Mouse (Mus musculus) left cerebral cortex, postnatal 14 days (tissue): Measurements from ENCODE around the gene Trim16. TPM values are rescaled to one million over a fixed set of nuclear protein-coding genes. Genes with fewer than 3 reads are reported as not detected.

Source experiments
- DNase-seq, 2 experiments: peaks; one replicate each; pipeline ENCODE4 v3.0.0; 2021 to 2022; ENCODE audit warnings: low spot score in 2 of 2, mixed read lengths in 1 of 2
- intact Hi-C: fragments of 180-260 bp; cut with DNase I; formaldehyde crosslinking; loops from one replicate; pipeline ENCODE4 v1.15.1; 2025
- long read RNA-seq, 2 experiments: library from polyadenylated mRNA; stranded (forward); transcript quantifications; one replicate each; pipeline ENCODE4 v2.0.0; 2021
- total RNA-seq, 2 experiments: library from RNA; stranded (reverse); gene quantifications; 2 replicates each; pipeline ENCODE4 v1.2.3; 2021

The Trim16 gene
- total RNA-seq, result 1 to 10 TPM; 3.5 to 4.6 TPM
- long read RNA-seq, experiment 1, partial matches to known transcripts, result 0 of 6 reads
- long read RNA-seq, experiment 1, other reads (novel, unspliced or antisense), result 3 of 6 reads
- long read RNA-seq, experiment 2, partial matches to known transcripts, result 0 of 5 reads
- long read RNA-seq, experiment 2, other reads (novel, unspliced or antisense), result 1 of 5 reads

DNA sequence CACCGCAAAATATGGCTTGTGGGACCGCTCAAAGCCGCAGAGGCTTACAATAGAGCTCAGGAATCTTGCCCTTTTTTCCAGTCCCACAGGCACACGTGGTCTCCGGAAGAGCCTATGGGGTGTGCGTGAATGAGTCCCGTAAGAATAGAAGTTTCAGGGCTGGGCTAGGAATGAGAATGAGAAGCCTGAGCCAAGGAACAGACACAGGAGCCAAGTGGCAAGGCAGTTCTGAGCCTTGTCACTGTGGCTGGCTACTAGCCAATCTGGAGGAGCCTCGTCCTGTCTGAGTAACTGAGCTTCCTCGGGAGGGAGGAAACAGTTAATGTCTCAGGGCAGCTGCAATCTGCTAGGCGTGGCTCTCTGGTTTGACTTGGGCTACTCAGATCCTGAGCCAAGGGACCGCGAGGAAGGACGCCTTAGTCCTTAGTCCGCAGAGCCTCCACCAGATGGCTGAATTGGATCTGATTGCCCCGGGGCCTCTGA, at the start of gene Trim16:
Gene Trim16, plus strand, starts transcription at position 173 of the 483 bp plus-strand sequence.
- intact Hi-C loops, result no loop called here
- DNase-seq, result peak; percentile 48 to 76

DNA sequence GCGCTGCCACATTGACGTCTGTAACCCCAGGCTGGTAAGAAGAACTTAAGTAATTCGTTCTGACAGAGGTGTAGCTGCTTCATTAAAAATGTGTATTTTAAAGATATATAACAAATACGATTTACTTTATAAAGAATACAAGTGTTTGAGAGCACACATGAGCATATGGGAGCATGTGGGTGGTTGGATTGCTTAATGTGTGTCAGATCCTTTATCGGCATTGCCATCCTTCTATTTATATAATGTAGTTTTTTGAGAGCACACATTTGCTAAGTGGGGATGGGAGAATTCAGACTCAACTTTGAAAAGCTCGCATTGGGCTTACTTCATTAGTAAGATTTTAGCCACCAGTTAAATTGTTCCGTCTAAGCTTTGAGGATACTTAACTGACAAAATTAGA, 43.5 kb upstream of the Trim16 start:
- peak in 1 of 2 experiments; percentile 37 for DNase-seq

DNA sequence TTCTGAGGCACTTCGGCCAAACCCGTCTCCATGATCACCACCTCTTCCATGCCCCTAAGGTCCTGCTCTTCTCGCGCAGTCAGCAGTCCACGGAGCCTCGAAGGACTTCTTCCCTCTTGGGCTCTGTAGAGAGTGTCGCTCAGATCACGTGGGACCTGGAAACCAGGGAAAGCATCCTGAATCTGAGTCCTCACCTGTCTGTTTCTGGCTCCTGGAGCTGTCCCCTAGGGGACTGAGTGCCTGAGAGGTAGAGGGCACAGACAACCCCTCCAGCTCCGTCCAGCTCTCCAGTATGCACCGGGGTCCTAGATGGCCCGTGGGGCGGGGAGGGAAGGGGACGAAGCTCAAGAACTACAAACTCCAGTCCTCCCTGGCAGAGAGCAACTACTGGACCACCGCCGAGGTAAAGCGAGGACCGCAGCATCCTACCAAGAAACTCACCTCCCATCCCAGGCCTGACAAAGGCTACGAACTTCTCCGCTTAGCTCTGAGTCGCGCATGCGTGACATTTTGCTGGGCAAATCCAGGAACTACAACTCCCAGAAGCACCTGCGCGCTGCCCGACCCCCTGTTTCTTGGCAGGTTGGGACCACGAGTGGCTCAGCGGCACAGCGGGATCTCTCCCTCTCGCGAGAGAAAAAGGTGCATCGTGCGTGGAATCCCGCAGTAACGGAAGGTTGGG, 31.0 kb upstream of the Trim16 start, which contains the start of gene Zfp286:
Gene Zfp286, minus strand, starts transcription at position 528 of the 682 bp plus-strand sequence.
- intact Hi-C loops, result no loop called here

More for the DNA sequence above, 43.5 kb upstream of the Trim16 start:
- intact Hi-C loops, result no loop called here

DNA sequence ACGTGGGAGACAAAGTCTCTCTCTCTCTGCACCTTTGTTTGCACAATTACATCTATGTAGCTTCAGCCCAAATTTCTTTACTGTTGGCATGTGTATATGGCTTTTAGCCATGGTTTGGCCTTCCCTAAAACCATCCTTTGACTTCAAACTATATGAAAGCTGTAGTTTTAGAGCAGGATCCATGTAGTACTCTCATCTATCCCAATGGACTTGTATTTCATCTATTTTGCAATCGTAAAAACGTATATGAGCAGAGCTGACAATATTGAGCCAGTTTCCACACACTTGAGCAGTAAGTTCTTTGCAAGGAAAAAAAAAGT, 30.5 kb upstream of the Trim16 start:
- no peak for DNase-seq
- intact Hi-C loops, result no loop called here

More for the DNA sequence above, 31.0 kb upstream of the Trim16 start, which contains the start of gene Zfp286:
- peak; percentile 94 to 96 for DNase-seq

DNA sequence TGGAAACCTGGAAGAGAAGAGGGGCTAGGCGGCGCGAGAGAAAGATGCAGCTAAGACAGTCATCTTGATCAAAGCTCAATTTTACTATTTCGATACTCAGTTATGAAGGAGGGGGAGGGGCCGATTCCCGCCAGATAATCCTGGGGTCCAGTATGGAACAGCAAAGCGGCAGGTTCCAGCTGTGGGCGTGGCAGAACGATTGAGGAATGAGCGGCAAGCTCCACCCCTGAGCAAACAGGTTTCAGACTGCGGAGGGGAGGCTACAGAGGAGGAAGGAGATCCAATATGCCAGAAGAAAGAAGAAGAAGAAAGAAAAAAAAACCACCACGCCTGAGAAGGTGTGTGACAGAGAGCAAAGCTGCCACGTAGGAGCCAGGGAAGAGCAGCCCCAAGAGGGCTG, 15.9 kb upstream of the Trim16 start:
- no peak for DNase-seq
- intact Hi-C loops, result no loop called here

DNA sequence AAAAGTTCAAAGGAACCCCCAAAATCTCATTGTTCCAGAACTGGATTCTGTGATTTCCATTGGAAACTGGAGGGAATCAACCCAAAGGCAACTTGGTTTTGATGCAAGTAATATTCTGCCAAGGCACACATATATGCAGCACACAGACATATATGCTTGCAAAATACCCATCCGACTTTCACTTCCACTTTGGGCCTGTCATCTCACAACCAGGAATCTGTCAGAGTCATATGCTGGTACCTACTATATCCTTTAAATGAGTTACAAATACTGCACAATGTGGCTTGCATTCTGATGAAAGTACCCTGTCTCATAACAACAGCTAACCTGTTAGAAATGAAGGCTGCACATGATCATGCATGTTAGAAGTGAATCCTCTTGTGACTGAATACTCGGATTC, 12.1 kb upstream of the Trim16 start:
- intact Hi-C loops, result loop anchor here (2.0 kb wide), 1 partner anchor 51 kb away; no protein-coding TSS in a partner anchor
- DNase-seq, result no peak

DNA sequence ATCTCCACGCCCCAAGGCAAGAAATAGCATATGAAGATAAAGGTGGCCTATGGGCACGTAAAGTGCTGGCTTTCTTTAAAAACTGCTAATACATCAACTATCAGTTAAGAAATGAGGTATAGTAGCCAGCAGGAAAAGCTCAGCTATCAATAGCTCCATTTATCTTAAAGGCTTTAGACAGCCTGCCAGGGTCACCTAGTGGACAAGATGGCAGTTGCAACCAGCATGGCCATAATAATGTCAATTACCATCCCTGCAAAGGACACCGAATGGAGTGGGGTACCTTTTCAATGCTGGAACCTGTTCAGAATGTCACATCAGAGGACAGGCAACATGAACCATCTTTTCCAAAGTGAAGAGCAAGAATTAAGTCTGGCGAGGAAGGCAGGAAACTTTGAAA, 10.8 kb upstream of the Trim16 start:
- intact Hi-C loops, result loop anchor here (2.0 kb wide), 1 partner anchor 52 kb away; no protein-coding TSS in a partner anchor
- DNase-seq, result peak in 1 of 2 experiments; percentile 19

DNA sequence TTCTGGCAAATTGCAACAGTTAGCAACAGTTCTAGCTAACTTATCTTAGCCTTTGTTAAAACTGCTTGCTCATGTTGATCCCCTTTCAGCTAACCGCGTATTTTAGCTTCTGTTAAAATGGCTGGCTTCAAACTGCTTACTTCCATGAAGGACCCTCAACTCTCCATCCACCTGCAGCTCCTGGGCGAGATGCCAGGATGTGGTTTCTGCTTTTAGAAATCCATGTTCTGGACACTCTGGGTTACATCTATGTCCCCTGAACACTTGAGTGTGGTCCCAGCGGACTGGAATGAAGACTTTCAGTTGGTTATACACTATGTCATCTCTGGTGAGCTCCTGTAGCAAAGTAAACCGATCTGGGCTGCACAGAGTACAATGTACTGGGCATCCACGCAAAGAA, 7.8 kb upstream of the Trim16 start:
- no peak for DNase-seq
- intact Hi-C loops, result no loop called here

DNA sequence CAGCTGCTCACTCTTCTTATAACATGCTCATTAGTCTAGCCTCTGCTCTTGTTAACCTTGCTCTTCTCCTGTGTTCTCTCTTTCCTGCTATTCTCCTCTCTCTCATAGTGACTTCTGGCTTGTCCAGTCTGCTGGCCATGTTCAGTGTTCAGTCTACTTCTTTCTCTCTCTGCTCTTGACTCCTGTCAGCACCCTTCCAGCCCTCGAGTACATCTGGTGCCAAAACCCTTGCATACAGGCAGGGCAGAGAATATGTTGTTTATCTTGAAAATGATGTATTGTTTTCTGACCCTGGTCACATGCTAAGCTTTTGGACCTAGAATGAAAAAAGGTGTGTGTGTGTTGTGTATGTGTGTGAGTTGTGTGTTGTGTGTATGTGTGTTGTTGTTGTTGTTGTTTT, 6.5 kb upstream of the Trim16 start:
- no peak for DNase-seq

DNA sequence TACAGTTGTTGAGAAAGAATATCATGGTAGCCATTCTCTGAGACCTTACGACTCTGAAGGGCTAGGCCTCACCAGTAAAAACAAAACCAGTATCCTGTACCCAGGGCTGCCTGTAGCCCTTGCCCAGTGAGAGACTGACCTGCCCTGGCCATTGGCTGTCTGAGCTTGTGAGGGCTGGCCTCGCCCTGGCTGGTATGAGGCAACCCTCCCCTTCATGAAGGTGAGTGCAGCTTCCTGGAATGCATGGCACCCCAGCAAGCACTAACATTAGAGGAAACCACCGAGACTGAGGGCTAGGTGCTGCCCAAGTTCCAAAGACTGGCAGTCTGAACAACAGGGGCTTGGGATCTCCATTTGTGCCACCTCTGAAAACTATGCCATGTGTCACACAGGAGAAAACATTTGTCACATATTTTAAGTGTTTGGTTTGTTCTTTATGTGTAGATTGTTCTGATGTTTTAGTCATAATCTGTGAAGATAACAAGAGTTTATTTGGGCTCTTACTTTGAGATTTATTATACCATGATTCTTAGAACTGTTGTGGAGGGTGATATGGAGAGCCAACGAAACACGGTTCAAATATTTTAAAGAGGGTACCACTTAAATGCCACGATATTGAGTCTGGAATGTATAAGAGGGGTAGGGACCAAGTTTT, 5.9 kb upstream of the Trim16 start:
- intact Hi-C loops, result no loop called here
- DNase-seq, result no peak

More for the DNA sequence above, 6.5 kb upstream of the Trim16 start:
- intact Hi-C loops, result no loop called here

DNA sequence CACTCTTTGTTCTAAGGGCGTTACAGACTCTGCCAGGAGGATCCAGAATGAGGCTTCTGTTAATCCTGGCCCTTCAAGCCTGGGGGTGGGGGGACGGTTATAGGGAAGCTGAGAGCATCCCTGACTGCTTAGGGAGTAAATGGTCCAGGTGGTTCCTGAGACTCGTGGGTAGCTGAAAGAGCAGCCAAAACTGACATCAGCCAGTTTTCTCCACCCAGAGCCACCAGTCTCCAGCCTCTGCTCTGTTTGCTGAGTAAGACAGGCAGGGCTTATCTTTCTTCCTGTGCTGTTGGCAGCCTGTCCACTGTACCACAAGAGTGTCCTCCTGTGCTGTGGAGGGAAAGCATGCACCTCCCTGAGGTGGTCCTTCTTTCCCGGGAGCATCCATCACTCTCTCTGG, 5.4 kb upstream of the Trim16 start:
- intact Hi-C loops, result no loop called here
- DNase-seq, result no peak

DNA sequence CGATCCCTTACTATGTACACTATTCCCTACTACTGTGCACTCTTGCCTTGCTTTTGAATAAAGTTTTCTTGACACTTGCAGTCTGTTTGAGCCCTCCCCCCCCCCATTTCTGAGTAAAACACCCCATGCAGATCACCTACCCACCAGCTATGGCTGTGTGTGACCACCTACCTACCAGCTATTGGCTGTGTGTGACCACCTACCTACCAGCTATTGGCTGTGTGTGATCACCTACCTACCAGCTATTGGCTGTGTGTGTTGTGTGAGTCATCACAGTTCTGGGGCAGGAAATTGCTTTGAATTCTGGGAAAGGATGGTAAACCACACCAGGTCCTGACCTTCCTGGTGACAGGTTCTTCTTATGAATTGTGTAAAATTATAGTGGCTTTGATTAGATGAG, 4.6 kb upstream of the Trim16 start:
- intact Hi-C loops, result no loop called here

DNA sequence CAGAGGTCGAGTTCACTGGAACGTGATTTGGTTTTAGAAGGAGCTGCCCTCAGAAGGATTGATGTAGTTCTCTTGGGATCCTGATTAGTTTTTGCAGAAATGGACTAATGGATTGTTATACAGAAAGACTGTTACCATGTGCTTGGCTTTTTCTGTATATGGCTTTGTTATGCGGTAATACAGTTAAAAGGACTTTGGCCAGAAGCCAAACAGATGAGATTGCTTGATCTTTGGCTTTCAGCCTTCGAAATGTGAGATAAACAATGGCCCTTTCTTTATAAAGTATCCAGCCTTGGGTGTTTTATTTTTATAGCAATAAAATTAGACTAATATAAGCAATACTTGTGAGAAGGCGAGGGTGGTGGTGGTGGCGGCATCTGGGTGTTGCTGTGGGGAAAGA, 3.4 kb upstream of the Trim16 start:
- no peak for DNase-seq
- intact Hi-C loops, result no loop called here

More for the DNA sequence above, 4.6 kb upstream of the Trim16 start:
- no peak for DNase-seq

DNA sequence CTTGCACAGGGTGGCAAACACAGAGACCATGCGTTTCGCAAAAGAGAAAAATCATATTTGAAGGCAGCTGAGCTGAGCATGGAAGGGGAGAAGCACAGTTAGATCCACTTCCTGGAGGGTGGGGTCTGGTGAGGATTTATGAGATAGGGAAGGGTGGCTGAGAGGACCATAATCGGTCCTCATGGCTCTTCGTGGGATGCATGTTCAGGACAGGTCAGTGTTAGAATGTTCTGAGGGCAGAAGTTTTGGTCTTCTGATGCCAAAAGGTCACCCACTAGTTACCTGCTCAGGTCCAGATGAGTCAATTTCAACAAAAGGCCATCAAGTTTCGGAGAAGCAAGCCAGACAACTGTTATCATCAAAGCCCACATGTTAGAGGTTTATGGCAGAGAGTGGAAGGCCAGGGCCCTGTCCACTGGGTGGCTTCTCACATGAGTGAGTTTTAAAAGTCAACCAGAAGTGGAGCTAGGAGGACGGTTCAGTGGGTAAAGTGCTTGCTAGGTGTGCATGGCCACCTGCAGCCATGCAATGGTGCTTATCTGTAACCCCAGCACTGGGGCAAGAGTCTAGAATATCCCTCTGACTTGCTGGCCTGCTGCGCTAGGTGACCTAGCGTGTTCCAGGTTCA, 858 bp upstream of the Trim16 start:
- intact Hi-C loops, result no loop called here
- DNase-seq, result no peak

DNA sequence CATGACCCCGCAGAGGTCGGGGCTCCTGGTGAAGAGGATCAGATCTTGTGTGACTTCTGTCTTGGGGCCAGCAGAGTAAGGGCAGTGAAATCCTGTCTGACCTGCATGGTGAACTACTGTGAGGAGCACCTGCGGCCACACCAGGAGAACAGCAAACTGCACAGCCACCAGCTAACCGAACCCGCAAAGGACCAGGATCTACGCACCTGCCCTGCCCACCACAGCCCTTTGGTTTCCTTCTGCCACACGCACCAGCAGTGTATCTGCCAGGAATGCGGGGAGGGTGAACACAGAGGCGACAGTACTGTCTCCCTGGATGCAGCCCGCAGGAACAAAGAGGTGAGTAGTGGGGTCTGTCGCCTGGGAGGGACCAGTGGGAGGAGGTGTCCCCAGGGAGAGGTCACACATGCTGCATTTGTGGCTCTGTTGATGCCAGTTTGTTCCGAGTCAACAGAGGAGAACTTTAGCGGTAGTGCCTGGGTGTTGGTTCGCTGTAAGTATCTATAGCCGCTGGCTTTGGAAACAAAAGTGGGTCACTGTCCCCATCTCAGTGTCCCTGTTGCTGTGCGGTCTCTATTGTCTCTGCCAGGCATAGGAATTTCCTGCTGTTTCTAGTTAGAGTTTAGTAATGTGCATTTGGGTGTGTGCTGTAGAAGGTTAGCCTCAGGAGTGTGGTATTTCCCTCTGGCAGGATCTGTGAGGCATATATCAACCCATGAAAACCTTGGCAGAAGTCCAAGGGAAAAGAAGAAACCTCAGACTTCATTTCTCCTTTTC, 818 bp downstream of the Trim16 start:
- peak in 1 of 2 experiments; percentile 7 for DNase-seq
- intact Hi-C loops, result no loop called here

DNA sequence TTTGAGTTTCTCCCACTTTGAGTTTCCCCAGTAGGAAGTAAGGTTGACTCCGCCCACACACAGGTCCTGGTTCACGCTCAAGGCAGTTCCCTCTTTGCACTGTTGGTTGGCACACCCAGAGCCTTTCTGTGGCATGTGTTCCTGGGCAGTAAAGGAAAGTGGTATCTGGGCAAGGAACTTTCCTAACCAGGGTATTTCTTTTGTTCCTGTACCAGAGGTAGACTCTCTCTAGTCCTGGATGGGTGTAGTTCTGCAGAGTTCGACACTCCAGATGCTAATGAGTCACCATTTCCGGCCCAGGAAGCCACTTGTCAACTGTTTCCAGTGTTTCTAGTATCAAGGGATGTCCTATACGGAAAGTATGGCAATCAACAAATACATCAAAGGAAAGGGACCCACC, 1.9 kb downstream of the Trim16 start:
- no peak for DNase-seq
- intact Hi-C loops, result no loop called here

DNA sequence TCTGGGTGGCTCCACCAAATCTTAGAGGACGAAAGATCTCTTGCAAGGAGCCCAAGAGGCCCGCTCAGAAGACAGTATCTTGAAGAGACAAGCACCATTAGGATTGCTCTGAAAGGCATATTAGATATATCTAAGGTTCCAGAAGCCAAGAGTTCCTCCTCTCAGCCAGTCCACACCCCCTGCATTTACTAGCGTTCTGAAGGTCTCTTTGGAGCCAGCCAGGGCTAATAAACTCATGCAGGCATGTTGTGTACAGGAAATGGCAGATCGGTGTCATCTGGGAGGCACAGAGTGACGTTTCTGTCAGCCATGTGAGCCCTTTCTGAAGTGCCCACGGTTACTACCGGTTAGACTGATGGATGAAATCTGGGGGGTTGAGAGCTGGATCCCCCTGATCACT, 4.2 kb downstream of the Trim16 start:
- DNase-seq, result no peak
- intact Hi-C loops, result no loop called here

DNA sequence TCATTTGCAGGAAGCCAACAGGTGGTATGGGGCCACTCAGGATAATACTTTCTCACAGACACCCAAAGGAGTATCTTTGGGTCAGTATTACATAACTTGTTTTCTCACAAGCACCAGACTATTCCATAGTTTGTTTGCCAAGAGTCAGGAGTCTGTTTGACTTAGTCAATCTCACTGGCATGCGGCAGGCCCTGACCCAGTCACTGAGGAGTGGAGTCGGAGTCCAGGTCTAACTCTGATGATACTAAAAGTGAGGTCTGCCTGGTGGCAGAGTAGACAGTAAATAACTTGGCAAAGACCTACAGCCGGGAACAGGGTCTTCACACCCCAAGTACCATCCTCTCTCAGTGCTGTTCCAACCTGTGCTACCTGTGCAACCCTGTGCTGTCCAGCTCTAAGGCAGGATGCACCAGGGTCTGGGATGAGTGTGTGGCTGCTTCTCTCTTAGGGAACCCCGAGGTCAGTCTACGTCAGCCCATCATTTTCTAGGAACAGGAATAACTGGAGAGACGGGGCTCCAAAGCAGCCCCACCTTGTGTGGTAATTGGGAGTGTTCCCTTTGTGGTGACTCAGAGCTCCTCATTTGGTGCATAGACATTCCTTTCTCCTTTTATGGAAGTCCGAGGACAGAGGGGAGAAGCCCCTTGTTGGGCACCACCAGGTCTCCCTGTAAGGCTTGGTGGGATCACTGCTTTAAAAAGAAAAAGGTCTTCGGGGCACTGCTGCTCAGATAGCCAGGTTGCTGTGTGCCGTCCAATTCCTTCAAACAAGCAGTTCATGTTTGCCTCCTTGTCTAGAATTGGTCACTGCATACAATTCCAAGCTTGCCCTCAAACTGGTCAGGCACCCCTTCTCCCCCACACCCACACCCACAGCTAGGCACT, 5.4 kb downstream of the Trim16 start:
- intact Hi-C loops, result no loop called here
- no peak for DNase-seq
